Mouse (Mus musculus): ENCODE data around the gene Faim. TPM values are rescaled to one million over a fixed set of nuclear protein-coding genes. Genes with fewer than 3 reads are reported as not detected.
A peak's percentile ranks its signal among the peaks of the same experiment; 100 is the strongest.

Gene Faim
- polyA plus RNA-seq, 1 experiment from 2014 or later = 81.5 TPM

- WGBS = 31% methylated on average over 3 of the region's 3 CpGs
- no peak overlapping the region for H3K4me3 ChIP-seq
- DNase-seq (ENCODE audit: low spot score) = no peak
- H3K27me3 ChIP-seq (ENCODE audit: low read depth, poor library complexity, severe bottlenecking) = peaks cover 100% of the 10 kb centered on the region
- H3K36me3 ChIP-seq = no peaks in the 10 kb centered on the region
- peaks cover 52% of the 10 kb centered on the region for H3K4me1 ChIP-seq
- no peak overlapping the region for H3K27ac ChIP-seq (replicated peaks)
- H3K9me3 ChIP-seq (replicated peaks) = no peaks in the 10 kb centered on the region
Measured at GRCm38 (mm10) chr9:98959851-98960250, 26.3 kb upstream of the Faim start.

- no peak for DNase-seq (ENCODE audit: low spot score)
- Histone ChIP-seq H3K36me3 (no peaks in the 10 kb centered on the region), H3K9me3 (replicated peaks) (no peaks in the 10 kb centered on the region), H3K27me3 (ENCODE audit: low read depth, poor library complexity, severe bottlenecking) (peaks cover 100% of the 10 kb centered on the region), H3K4me3 (no peak overlapping the region), H3K4me1 (peaks cover 52% of the 10 kb centered on the region), H3K27ac (replicated peaks) (no peak overlapping the region)
- 17% methylated on average over 5 of the region's 5 CpGs for WGBS
Measured at GRCm38 (mm10) chr9:98960348-98960747, 25.8 kb upstream of the Faim start.

GRCm38 (mm10) chr9:98961591-98962477, 24.3 kb upstream of the Faim start:
- Histone ChIP-seq H3K9me3 (replicated peaks) (no peaks in the 10 kb centered on the region), H3K36me3 (no peaks in the 10 kb centered on the region), H3K4me1 (peaks cover 41% of the 10 kb centered on the region), H3K27ac (replicated peaks) (0 out of 2 replicates have a peak overlapping the region, but pooled peaks have one; percentile 10), H3K27me3 (ENCODE audit: low read depth, poor library complexity, severe bottlenecking) (peaks cover 100% of the 10 kb centered on the region), H3K4me3 (peak overlapping the region; percentile 9)
- 3% methylated on average over 22 of the region's 22 CpGs for WGBS
- peak; percentile 52 for DNase-seq (ENCODE audit: low spot score)

- Histone ChIP-seq H3K9me3 (replicated peaks) (no peaks in the 10 kb centered on the region), H3K4me3 (peak overlapping the region; percentile 9; the same call in 1 of the 2 replicates), H3K4me1 (peaks cover 36% of the 10 kb centered on the region), H3K36me3 (no peaks in the 10 kb centered on the region), H3K27me3 (ENCODE audit: low read depth, poor library complexity, severe bottlenecking) (peaks cover 100% of the 10 kb centered on the region), H3K27ac (replicated peaks) (peak overlapping the region; percentile 38; the same call in 1 of the 2 replicates)
- under 1% methylated on average over 20 of the region's 20 CpGs for WGBS
- peak; percentile 68 for DNase-seq (ENCODE audit: low spot score)
Measured at GRCm38 (mm10) chr9:98962478-98963142, 23.6 kb upstream of the Faim start.

- peaks cover 95% of the 10 kb centered on the region for H3K27me3 ChIP-seq (ENCODE audit: low read depth, poor library complexity, severe bottlenecking)
- H3K36me3 ChIP-seq = no peaks in the 10 kb centered on the region
- no peak overlapping the region; the same call in 1 of the 2 replicates for H3K27ac ChIP-seq (replicated peaks)
- H3K4me1 ChIP-seq = peaks cover 36% of the 10 kb centered on the region
- DNase-seq (ENCODE audit: low spot score) = peak; percentile 49
- H3K4me3 ChIP-seq = no peak overlapping the region
- WGBS = 4% methylated on average over 18 of the region's 18 CpGs
- no peaks in the 10 kb centered on the region for H3K9me3 ChIP-seq (replicated peaks)
Measured at GRCm38 (mm10) chr9:98963661-98964060, 22.5 kb upstream of the Faim start.

- Histone ChIP-seq H3K27ac (replicated peaks) (no peak overlapping the region), H3K36me3 (no peaks in the 10 kb centered on the region), H3K9me3 (replicated peaks) (no peaks in the 10 kb centered on the region), H3K4me1 (peaks cover 36% of the 10 kb centered on the region), H3K27me3 (ENCODE audit: low read depth, poor library complexity, severe bottlenecking) (peaks cover 95% of the 10 kb centered on the region), H3K4me3 (peak overlapping the region; percentile 20; the same call in 1 of the 2 replicates)
- peak; percentile 73 for DNase-seq (ENCODE audit: low spot score)
- WGBS = 1% methylated on average over 18 of the region's 18 CpGs
Measured at GRCm38 (mm10) chr9:98965084-98965483, 21.1 kb upstream of the Faim start.

GRCm38 (mm10) chr9:98973101-98973521, 13.1 kb upstream of the Faim start:
- Histone ChIP-seq H3K27me3 (ENCODE audit: low read depth, poor library complexity, severe bottlenecking) (peaks cover 94% of the 10 kb centered on the region), H3K27ac (replicated peaks) (peak overlapping the region; percentile 57; the same call in 1 of the 2 replicates), H3K36me3 (no peaks in the 10 kb centered on the region), H3K4me3 (peak overlapping the region; percentile 56), H3K4me1 (peaks cover 12% of the 10 kb centered on the region), H3K9me3 (replicated peaks) (peaks cover 6% of the 10 kb centered on the region; the same call in 1 of the 2 replicates)
- DNase-seq (ENCODE audit: low spot score) = peak; percentile 62
- WGBS = under 1% methylated on average over 40 of the region's 40 CpGs

GRCm38 (mm10) chr9:98973561-98973960, 12.6 kb upstream of the Faim start:
- Histone ChIP-seq H3K4me3 (peak overlapping the region; percentile 56), H3K4me1 (peaks cover 12% of the 10 kb centered on the region), H3K27ac (replicated peaks) (no peak overlapping the region), H3K9me3 (replicated peaks) (peaks cover 6% of the 10 kb centered on the region; the same call in 1 of the 2 replicates), H3K27me3 (ENCODE audit: low read depth, poor library complexity, severe bottlenecking) (peaks cover 94% of the 10 kb centered on the region), H3K36me3 (no peaks in the 10 kb centered on the region)
- DNase-seq (ENCODE audit: low spot score) = no peak
- 3% methylated on average over 7 of the region's 7 CpGs for WGBS

- peaks cover 6% of the 10 kb centered on the region; the same call in 1 of the 2 replicates for H3K9me3 ChIP-seq (replicated peaks)
- WGBS = 31% methylated on average over 2 of the region's 2 CpGs
- H3K4me1 ChIP-seq = peaks cover 18% of the 10 kb centered on the region
- no peaks in the 10 kb centered on the region for H3K36me3 ChIP-seq
- DNase-seq (ENCODE audit: low spot score) = no peak
- no peak overlapping the region for H3K27ac ChIP-seq (replicated peaks)
- no peak overlapping the region for H3K4me3 ChIP-seq
- H3K27me3 ChIP-seq (ENCODE audit: low read depth, poor library complexity, severe bottlenecking) = peaks cover 92% of the 10 kb centered on the region
Measured at GRCm38 (mm10) chr9:98974898-98975297, 11.3 kb upstream of the Faim start.

GRCm38 (mm10) chr9:98976081-98976480, 10.1 kb upstream of the Faim start:
- no peak for DNase-seq (ENCODE audit: low spot score)
- Histone ChIP-seq H3K9me3 (replicated peaks) (no peaks in the 10 kb centered on the region), H3K27me3 (ENCODE audit: low read depth, poor library complexity, severe bottlenecking) (peaks cover 87% of the 10 kb centered on the region)

GRCm38 (mm10) chr9:98976520-98976919, 9.7 kb upstream of the Faim start:
- Histone ChIP-seq H3K36me3 (no peaks in the 10 kb centered on the region), H3K4me3 (no peak overlapping the region), H3K4me1 (peaks cover 22% of the 10 kb centered on the region), H3K27me3 (ENCODE audit: low read depth, poor library complexity, severe bottlenecking) (peaks cover 87% of the 10 kb centered on the region), H3K27ac (replicated peaks) (no peak overlapping the region), H3K9me3 (replicated peaks) (no peaks in the 10 kb centered on the region)
- DNase-seq (ENCODE audit: low spot score) = no peak
- 49% methylated on average over 5 of the region's 5 CpGs for WGBS

More at GRCm38 (mm10) chr9:98976081-98976480, 10.1 kb upstream of the Faim start:
- no peak overlapping the region for H3K4me3 ChIP-seq
- 89% methylated on average over 1 of the region's 1 CpGs for WGBS
- no peak overlapping the region for H3K27ac ChIP-seq (replicated peaks)
- peaks cover 22% of the 10 kb centered on the region for H3K4me1 ChIP-seq
- H3K36me3 ChIP-seq = no peaks in the 10 kb centered on the region

GRCm38 (mm10) chr9:98979431-98980416, 6.4 kb upstream of the Faim start:
- Histone ChIP-seq H3K9me3 (replicated peaks) (no peaks in the 10 kb centered on the region), H3K27me3 (ENCODE audit: low read depth, poor library complexity, severe bottlenecking) (peaks cover 75% of the 10 kb centered on the region), H3K4me3 (peak overlapping the region; percentile 47), H3K4me1 (peaks cover 14% of the 10 kb centered on the region), H3K27ac (replicated peaks) (no peak overlapping the region), H3K36me3 (no peaks in the 10 kb centered on the region)
- DNase-seq (ENCODE audit: low spot score) = peak; percentile 92
- 5% methylated on average over 29 of the region's 29 CpGs for WGBS
